Mouse (Mus musculus) subcutaneous adipose tissue, adult 2 months (tissue): ENCODE data around the gene Masp2. TPM values are rescaled to one million over a fixed set of nuclear protein-coding genes. Genes with fewer than 3 reads are reported as not detected.

ENCODE experiments used
- polyA plus RNA-seq: library from polyadenylated mRNA; depleted of rRNA; stranded (reverse); fragments of >200 nt; gene quantifications from 2 replicates; pipeline ENCODE4 v1.2.3, GENCODE M21; 2012; ENCODE audit warnings: low replicate concordance; rRNA removed

Gene Masp2
- polyA plus RNA-seq: 3.2 and 6.8 TPM in 2 replicates

GRCm38 (mm10) chr4:148602357-148603120, at the start of gene Masp2:
Gene Masp2, plus strand, starts transcription at chr4:148602554.

DNA sequence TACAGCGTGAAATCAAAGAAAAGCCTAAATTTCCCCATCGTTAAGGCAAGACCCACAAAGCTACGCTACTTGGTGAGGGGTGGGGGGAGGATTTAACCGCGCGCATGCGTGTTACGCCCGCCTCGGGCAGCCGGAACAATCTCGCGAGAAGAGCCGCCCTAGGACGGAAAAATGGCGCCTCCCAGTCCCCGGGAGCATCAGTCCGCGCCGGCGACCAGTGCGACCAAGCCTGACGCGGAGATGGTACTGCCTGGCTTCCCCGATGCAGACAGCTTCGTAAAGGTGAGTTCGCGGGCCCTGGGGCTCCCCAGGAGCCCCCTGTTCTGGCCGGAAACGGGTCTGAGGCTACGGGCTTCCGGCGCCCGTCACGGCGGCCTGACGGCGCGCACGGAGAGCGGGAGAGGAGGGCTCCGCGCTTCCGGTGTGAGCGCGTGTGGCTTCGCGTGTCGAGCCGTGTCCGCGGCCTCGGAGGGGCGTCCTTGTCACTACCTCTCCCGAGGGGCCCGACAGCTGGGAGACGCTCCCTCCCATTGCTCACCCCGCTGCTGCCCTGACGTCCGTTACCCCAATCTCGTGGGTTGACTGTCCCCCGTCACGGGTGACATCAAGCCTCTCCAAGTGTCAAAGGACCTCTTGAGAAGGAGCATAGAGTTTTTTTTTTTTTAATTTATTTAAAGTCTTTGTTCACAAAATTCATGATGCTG, 43.9 kb upstream of the Masp2 start, which contains the start of gene Exosc10:
TSS of gene Exosc10 (plus strand) at position 133 of the 704 bp plus-strand sequence.

DNA sequence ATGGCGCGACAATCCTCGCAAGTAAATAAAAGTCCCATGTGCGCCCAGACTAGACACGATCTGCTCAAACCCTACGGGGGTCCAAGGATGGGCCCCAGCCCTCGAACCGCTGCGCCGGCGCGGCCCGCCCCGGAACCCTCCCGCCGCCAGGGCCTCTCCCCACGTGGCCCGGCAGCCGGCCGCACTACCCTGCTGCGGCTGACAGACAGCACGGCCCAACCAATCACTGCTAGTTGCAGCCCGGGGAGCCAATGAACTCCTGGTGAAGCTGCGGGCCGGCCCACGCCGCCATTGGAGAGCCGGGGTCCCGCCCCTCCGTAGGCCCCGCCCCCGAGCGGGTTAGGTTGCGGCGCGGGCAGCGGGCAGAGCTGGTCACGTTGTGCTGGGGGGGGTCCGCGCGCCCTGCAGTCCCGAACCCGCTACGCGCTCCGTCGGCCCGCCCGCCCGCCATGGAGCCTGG, 11.2 kb upstream of the Masp2 start, which contains the start of gene Srm:
TSS of gene Srm (plus strand) at position 333 of the 460 bp plus-strand sequence.

DNA sequence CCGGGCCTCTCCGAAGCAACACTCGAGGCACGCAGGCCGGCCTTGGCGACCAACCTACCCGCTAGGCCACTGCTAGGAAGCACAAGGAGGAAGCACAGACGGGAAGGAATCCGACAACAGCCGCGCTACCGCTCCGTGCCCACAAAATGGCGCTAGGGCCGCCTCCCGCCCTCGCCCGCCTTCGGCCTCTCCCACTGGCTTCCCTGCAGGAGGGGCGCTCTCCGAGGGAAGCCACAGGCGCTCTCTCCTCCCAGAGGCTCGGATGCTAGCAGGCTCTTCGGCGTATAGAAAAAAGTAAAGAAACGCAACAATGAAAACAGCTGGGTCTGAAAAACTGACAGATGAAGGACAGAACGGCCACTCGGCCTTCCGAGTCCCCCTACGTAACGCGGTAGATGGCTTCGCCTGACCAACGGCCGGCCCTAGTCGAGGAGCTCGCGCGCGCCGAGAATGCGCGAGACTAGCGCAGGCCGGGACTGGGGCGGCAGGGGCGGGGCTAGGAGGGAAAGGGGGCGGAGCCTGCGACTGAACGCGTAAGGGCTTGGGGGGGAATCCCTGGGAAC, 24.4 kb downstream of the Masp2 start, which contains the start of gene Tardbp:
TSS of gene Tardbp (minus strand) at position 397 of the 563 bp plus-strand sequence.

DNA sequence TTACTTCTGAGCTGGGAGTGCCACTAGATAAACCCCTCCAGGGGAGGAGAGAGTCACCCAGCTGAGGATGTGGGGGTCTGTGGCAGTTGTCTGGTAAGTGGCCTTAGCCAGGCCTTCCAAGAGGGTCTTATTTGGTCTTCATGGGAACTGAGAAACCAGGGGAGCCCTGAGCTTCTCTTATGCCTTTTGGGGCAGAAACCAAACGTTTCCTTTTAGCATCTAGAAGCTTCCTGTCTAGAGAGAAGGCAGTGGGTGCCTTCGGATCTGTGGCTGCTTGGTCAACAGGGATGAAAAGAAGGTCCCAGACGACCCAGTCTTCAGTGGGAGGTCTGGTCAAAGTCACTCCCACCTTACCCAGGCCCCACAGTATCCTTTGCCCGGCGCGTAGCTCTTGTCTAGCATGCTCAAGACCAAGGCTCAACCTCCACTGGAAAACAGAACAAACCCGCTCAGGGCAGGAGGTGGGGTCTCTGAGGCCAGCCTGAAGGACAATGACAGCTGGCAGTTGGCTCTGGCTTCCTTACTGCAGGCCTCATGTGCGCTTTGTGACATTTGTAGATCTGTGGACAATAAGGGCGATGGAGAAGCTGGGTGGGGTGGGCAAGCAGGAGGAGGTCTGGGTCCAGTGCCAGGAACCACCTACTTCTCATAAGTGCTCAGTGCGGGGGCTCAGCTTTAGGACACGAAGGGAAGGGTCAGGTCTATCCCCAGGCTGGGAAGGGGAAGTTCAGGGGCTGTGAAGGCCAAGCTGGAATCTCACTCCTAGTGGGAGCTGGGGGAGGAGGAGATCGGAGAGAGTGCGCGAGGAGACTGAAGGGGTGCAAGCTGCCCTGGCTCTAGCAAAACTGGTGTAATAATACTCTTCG, 41.2 kb downstream of the Masp2 start, which contains the start of gene Gm572:
TSS of gene Gm572 (plus strand) at position 27 of the 866 bp plus-strand sequence.

Other genes starting within 250 kb of the Masp2 start
- gene Ubiad1, start 157.8 kb upstream of the Masp2 start, polyA plus RNA-seq: 11.3 and 33.7 TPM in 2 replicates
- 27.1 and 35.8 TPM in 2 replicates for gene Mtor, start 153.9 kb upstream of the Masp2 start, polyA plus RNA-seq
- gene Angptl7, start 102.1 kb upstream of the Masp2 start, polyA plus RNA-seq: 0.30 and 4.1 TPM in 2 replicates
- gene Exosc10, start 44.1 kb upstream of the Masp2 start, polyA plus RNA-seq: 21.3 and 56.3 TPM in 2 replicates
- gene Srm, start 11.1 kb upstream of the Masp2 start, polyA plus RNA-seq: 74.3 and 150 TPM in 2 replicates
- 92.8 and 129 TPM in 2 replicates for gene Tardbp, start 24.5 kb downstream of the Masp2 start, polyA plus RNA-seq
- not detected in 2 replicates for gene Gm572, start 40.8 kb downstream of the Masp2 start, polyA plus RNA-seq
- gene Casz1, start 201.9 kb downstream of the Masp2 start, polyA plus RNA-seq: 7.9 and 18.2 TPM in 2 replicates